Mouse (Mus musculus) embryo, embryonic 10 days (tissue): ENCODE data around the gene Pnpla3.
"Not testable (repeated sequence)": the region's sequence is repeated elsewhere in the genome, so short reads cannot be mapped to it uniquely, and the experiment has no call there.

Source experiments
- DNase-seq: peaks from one replicate; pipeline ENCODE4 v3.0.0-alpha.2; 2015; ENCODE audit warnings: low spot score

Gene Pnpla3

DNA sequence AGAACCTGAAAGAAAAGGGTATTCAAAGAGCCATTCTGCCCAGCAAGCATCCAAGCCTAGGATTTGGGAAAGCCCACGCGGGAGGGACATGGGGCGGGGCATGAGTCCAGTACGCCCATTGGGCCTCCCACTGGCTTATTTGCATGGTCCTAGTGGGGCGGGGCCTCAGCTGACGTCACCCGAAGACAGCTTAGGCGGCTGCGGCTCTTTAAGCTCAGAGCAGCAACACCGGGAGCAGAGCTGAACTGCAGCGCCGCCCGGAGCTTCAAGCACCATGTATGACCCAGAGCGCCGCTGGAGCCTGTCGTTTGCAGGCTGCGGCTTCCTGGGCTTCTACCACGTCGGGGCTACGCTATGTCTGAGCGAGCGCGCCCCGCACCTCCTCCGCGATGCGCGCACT is at the start of gene Pnpla3:
TSS of gene Pnpla3 (plus strand) at position 238 of the 400 bp plus-strand sequence.
- DNase-seq: peak; percentile 99

DNA sequence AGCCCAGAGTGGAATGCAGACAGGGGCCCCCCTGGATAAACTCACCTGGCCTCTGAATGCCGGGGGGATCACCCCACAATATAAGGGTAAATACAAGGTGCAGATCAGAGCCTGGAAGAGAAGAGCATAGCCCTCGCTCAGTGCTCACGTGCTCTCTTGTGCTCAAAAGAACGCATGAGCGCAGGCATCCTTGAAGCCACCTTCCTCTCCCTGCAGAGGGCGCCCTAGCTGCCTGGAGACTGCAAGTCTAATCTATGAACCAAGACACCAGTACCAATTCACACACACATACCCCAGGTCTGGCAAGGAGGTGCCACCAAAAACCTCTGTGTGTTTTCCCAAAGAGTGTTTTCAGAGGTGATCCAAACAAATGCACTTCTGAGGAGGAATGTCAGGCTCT is 47.0 kb upstream of the Pnpla3 start:
- DNase-seq: peak; percentile 76

DNA sequence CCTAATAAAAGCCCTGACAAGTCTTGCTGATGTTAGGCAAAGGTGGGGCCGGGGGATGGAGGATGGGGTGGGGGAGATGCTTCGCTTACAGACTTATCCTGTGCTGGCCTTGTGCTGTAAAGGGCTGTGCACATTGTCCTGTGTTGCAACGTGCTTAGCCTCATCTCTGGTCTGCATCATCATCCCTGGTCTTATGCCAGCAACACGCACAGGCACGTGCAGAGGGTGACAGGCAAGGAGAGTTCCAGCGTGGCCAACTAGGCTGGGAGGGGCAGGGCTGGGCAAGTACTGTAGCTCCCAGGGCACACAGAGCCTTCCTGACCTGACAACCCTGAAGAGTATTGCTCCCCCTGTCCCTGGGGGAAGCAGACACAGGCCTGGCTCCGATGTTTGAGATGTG is 46.6 kb upstream of the Pnpla3 start:
- no peak for DNase-seq

DNA sequence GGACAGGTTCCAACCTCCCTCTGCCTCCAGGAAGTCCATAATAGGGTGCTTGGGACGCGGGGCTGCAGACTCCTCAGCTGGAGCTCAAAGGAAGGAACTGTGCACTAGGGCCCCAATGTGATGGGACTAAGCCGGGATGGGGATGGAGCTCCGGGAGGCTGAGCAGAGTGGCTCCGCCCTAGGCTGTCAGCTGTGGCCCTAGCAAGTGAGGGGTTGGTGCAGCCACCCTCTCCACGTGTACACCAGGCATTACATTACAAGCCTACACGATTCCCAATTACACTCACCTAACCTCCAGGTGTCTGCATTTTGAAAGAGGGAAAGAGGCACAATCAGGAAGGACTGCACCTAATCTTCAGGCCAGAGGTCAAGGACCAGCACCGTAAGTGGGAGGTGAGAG is 44.6 kb upstream of the Pnpla3 start, which contains the start of gene Pnpla5:
TSS of gene Pnpla5 (minus strand) at position 101 of the 400 bp plus-strand sequence.
- no peak for DNase-seq

DNA sequence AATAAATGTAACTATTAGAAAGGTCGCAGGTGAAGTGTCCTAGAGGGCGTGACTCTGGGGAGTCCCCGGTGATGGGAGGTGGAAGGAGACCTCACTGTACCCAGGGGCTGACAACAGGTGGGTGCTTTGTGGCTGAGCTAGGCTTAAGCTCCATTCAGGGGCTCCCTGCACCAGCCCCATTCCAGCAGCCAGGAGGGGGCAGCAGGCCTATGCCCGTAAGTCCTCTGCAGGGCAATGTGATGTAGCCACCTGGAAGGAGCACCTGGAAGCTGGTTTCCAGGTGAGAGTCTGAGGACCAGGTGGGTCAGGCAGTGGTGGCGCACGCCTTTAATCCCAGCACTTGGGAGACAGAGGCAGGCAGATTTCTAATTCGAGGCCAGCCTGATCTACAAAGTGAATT is 43.6 kb upstream of the Pnpla3 start:
- DNase-seq: no peak

DNA sequence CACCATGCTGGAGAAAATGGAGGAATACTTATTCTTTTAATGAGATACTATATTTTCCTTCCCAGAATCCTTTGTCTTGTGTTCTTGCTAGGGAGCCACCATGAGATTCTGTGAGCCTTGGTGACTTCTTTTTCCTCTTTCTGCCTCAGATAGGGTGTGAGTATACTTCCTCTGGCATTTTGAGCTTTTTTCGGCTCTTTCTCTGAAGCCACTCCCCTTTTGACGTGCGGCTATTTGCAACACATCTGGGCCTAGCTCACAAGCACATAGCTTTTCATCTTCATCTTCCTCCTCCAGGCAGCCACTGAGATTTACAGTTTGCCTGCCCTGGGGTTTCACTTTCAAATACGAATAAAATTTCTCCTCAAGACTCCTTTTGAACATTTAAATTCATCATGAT is 41.2 kb upstream of the Pnpla3 start:
- no peak for DNase-seq

DNA sequence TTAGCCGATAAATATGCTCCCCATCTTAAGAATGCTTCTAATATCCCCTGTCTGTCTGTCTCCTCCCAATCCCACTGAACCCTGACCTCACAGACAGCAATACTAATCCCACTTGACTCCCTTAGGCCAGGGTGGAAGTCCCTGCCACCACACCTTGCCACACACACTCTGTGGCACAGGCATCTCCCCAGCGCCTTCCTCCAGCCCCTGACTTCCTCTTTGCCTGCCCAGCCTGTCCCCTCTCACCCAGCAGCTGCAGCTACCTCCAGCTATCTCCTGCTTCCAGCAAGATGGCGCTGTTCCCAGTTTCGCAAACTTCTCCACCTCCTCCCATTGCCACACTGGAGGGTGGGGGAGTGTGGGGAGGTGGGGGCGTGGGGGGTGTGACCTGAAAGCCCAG is 40.8 kb upstream of the Pnpla3 start:
- no peak for DNase-seq

DNA sequence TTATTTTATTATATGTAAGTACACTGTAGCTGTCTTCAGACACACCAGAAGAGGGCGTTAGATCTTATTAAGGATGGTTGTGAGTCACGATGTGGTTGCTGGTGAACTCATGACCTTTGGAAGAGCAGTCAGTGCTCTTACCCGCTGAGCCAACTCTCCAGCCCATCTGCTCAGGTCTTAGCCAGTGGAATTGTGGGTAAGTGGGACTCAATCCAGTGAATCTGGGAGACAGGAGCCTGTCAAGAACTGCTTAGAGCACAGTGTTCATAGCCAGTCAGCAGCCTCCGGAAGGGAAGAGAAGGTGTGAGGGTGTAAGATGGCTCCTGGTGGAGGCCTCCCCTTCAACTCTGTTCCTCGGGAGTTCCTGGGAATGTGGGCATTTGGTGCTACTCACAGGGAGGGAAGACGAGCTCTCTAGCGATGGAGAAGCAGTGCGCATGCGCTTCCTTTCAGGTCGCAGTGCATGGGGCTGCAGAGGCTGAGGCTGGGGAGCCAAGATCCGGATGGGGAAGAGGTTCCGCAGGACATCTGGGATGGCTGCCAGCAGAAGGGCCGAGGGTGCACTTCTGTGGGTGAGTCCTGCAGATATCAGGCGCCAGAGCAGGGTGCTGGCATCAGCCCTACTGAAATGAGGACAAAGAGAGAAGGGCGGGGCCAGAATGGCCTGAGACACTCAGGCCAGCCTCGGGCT is 36.4 kb upstream of the Pnpla3 start:
- no peak for DNase-seq

DNA sequence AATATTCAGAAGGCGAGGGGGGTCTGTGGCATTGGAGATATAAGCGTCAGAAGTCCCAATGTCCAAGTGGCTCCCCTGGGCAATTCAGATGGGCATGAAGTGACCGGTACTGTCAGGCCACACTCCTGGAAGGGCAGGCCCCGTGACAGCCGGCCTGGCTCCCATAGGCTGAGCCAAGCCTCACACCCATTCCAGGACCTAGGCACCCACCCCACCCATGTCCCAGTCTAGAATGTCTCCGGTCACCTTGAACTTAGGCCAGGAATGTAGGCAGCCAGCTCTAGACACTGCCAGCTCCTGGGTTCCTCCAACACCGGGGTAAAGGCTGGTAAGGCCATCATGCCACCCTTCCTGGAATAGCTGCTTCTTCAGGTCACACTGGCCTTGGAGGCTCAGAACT is 35.7 kb upstream of the Pnpla3 start:
- no peak for DNase-seq

DNA sequence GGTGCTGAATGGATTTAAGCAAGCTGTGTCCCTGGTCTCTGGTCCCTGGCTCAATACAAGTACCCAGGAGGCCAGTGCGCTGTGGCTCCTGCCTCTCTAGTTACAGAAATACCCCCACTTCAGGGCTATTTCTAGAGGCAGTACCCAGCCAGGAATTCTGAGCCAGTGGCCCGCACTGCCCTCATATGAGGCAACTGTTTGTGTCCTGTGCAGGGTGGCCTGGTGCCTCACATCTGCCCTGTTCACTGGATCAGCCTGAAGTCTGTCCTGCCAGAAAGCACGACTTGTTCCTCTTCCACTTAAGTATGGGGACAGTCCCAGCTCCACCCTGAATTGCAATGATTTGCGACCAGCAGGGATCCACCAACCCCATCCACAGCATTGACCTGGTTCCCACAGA is 34.2 kb upstream of the Pnpla3 start:
- DNase-seq: no peak

DNA sequence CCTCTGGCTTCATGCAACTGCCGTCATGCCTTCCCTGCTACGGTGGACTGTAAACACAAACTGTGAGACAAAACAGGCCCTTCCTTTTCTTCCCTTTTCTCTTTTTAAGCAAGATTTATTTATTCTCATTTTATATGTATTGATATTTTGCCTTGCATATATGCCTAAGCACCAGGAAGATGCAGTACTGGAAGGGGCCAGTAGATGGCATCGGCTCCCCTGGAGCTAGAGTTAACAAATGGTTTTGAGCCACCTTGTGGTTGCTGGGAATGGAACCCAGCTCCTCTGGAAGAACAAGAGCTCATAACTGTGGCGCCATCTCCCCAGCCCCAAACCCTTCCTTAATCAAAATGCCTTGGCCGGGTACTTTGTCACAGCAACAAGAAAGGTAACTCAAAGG is 32.2 kb upstream of the Pnpla3 start:
- DNase-seq: peak; percentile 63

DNA sequence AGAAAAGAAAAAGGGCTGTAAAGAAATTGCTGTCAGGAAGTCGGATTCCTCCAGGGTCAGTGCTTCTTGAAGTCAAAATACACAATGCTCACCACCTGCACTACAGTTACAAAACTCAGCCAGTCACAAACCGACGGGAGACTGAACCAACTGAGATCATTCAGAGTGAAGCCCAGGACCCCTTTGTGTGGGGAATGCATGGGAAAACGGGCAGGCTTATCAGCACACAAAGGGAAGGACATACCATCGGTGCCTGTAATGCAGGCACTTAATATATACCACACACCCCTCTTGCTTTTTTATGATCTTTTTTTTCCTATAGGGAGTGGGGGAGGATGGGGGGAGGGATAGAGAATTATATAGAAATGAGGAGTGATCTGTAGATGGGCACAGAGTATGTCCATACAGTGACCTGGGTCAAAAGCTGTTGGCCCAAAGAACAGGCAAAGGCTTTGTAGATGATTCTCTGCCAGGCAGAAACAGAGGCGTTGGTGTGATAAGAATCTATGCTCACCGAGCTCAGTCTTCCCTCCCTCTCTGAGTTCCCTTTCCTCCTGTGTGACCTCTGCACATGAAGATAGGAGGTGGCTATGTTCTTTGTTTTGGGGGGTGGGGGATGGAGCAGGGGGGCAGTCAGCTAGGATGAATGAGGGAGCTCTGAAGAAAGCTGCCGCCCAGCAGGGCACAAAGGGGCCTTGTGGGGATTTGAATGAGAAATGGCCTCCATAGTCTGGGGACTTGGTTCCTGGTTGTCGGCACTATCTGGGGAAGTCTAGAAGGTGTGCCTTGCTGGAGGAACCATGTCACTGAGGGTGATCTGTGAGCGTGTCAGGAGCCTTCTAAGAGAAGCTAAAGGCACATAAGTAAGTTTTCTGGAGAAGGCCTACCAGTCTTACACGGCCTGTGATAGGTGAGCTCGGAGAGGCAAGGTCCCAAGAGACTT is 30.9 kb upstream of the Pnpla3 start:
- peak; percentile 48 for DNase-seq

DNA sequence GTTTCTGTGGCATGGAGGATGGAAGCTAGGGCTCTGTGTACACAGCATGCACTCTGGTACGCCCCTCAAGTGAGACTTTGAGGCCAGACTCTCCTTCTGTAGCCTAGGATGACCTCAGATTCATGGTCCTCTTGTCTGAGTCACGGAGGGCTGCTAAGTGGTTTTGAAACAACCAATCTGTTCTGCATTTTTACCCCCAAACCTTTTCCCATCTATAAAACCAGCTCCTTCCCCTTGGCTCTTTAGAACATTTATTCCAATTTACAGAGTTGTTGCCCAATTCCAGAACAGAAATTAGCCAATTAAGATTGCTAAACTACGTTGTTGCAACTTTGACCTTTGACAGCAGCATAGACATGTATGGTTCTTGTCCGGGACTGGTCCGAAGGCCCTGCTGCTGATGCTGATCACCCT is 28.0 kb upstream of the Pnpla3 start:
- DNase-seq: no peak

DNA sequence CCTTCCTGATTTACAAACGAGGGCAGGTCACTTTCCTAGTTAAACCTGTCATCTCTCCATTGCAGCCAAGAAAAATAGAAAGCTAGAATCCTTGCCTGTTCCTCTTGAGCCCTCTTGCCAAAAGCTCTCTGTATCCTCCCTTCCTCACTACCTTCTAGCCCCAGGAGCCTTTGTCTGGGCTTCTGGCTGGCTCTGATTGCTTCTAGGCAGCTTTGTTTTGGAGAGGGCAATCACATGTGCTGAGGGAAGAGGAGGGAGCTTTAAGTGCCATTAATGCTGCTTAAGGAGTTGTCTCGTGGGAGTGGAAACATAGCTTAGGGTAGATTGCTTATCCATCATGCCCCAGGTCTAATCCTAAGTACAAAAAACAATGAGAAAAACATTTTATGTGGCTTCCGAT is 27.5 kb upstream of the Pnpla3 start:
- no peak for DNase-seq

DNA sequence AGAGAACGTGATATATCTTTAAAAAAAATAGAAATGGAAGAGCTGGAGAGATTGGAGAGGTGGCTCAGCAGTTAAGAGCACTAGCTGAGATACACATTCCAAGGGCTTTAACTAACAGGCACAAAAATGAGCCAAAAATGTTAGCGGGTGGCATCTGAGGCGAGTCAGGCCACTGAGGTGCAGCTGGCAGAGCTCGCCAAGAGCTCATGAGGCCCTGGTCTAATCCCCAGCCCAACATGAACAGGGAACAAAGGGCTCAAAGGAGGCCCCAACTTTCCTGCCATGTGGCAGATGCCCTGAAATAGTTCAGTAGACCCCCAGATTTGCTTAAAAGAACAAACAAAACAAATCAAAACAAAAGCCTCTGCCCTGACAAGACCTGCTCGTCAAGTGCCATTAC is 26.7 kb upstream of the Pnpla3 start:
- DNase-seq: no peak

DNA sequence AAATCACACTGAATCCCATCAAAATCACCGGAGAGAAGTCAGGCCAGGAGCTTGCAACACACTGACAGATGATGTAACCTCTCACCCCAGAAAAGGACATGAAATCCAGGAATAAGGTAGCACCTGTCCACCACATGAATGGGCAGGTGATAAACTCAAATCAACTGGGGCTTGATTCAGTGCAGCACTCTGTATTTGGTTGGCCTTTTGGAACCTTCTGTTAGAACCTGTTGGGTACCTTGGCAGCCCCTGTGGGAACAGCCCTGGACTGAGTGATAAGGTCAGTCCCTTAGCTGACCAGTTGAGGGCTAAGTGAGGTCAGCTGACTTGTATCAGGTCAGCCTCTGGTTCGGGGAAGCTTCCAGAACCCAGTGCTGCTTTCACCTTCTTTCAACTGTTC is 11.5 kb upstream of the Pnpla3 start:
- DNase-seq: no peak

DNA sequence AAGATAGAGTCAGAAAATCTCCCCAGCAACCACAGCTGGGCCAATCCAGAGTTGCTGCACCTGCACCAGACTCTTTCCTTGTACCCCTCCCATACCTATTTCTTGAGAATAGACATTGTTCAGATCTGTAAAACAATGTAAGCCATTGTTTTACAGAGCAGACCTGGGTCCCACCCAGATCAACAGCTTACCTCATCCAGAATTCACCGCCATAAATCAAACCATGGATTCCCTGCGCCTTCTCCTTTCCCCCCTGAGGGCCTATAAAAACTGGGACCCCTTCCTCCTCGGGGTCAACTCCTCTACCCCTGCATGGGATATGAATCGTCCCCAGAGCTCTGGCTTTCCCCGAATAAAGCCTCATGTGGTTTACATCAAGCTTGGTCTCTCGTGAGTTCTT is 10.1 kb upstream of the Pnpla3 start:
- DNase-seq: not testable (repeated sequence)

DNA sequence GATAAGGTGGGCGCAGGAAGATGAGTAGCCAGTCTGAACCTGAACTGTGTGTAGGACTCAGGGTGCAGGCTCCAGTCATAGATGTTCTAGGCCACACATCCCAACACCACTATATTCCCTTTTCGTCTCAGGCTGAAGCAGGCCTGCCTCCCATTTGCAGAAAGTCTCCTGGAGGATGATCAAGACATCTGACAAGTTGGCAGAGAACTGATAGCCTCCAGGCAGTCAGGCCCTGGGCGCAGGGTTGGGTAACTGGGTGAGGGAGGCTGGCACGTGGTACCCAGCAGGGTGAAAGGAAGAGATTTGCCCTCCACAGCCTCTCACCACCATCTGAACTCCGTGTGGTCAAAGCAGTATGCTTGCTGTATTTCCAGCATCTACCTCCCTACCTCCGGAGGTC is 5.8 kb upstream of the Pnpla3 start:
- no peak for DNase-seq

DNA sequence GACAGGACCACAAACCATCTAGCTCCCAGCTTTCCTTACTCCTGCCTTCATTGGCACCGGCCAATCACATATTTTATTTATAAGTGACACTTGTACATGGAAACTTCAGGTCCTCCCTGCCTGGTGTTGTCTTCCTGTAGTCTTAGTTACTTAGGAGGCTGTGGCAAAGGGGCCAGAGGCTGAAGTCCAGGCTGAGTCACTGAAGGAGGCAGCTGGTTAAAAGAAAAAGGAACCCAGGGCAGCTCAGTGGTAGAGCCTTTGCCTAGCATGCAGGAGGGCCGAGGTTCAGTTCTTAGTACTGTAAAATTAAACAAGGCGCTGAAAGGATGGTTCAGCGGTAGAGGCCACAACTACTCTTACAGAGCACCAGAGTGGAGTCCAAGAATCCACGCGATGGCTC is 819 bp upstream of the Pnpla3 start:
- no peak for DNase-seq

DNA sequence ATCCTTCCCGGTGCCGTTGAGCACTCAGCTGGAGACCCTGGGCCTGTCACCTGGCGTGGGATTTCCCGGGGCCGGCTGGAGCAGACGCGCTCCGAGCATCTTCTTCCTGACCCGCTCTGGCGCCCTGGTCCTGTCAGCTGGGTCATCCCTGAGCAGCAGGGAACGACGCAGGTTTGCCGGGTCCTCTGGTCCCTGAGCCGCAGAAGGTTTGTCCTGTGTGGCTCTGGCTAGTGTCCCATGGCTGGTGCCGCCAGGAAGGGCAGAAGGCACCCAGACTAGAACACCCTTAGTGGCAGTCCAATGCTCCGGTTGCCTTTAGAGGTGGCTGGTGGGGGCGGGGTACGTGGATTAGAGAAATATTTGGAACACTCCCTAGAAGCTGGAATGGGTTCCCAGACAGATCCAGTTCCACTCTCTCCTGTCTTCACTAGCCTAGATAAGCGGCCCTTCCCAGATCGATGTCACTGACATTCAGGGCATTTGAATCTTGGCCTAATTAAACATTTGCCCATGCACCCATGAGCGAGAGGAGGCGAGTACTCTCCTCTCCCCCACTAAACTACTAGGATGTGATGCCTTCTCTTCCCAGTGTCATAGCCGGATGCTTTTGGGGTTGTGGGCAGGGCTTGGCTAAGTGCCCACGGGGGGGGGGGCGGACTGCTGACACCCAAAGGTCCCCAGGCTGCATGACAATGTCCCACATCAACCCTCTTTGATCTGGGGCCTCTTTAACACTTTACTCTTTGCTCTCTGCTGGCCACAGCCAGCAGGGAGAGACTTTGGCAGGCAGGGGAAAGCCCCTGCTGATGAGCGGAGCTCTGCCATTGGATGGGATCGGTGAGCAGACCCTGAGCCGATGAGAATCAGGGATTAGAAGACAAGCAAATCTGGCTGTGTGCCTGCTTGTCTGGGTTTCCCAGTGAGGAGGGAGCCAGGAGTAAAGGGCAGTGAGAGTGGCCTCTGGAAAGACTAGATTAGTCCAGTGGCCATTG is 829 bp downstream of the Pnpla3 start:
- peak; percentile 64 for DNase-seq

DNA sequence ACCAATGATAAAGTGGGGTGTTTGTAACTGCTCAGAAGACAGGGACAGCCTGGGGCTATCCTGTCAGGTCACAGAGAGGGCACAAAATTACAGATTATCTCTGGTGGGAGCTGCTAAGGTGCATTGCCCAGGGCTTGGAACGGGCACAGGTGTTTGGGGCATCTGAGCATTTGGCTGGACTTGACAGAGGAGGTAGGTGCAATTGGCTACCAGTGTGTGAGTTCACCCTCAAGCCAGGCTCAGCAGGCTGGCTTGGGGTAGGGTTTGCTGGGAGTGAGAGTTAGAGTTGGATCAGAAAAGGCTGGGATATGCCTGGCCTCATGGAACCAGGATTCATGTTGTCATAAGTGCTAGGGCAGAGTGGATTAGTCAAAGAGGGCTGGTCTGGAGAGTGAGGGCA is 1.9 kb downstream of the Pnpla3 start:
- DNase-seq: no peak

DNA sequence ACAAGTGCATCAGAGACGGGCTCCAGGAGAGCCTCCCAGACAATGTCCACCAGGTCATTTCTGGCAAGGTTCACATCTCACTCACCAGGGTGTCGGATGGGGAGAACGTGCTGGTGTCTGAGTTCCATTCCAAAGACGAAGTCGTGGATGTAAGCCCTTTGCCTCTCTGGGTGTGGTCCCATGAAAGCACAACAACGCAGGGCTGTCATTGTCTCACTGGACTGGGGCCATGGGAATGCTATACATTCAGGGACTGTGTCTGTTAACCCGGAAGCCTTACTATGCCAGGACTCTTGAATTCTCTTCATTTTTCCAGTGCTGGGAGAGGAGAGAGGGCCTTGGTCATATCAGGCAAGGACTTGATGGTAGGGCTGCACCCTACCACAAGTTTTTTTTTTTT is 3.5 kb downstream of the Pnpla3 start:
- no peak for DNase-seq
